Mouse (Mus musculus) spleen, adult 2 months (tissue): ENCODE measurements around the gene Lrrc25.

ENCODE experiments used
- CTCF ChIP-seq: fragments of 200-500 bp; IDR thresholded peaks from 2 replicates; pipeline ENCODE4 v1.5.1; 2011; ENCODE audit warnings: mild to moderate bottlenecking, inconsistent platforms; ENCODE audit not compliant: insufficient read depth, insufficient read length, insufficient replicate concordance; ENCODE audit errors: extremely low read depth
- POLR2A ChIP-seq: fragments of 200-500 bp; IDR thresholded peaks from 2 replicates; pipeline ENCODE4 v1.6.1; 2011; ENCODE audit warnings: low read depth, low read length, inconsistent platforms

DNA sequence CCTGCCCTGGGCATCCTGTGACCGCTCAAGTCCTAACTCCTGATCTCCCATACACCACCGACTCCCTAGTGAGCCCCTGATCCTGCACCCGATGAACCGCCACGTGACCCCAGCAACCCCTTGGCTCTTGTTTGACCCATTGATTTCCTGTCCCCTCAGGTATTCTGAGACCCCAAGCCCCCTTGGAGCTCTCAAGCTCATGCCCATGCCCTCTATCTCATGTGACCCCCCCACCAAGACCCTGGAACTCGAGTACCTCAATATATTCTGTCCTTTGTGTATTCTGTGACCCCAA, 8.4 kb upstream of the Lrrc25 start:
- TF ChIP-seq CTCF (no peak), POLR2A (no peak)
